Comparison of ENCODE assay signal across 15 mouse cellular contexts in genomic region chr14:30551981-30552380, GRCm38 (mm10). TPM values are rescaled to one million over a fixed set of nuclear protein-coding genes. Genes with fewer than 3 reads are reported as not detected.
DNase-seq lines count a peak whose midpoint lies in the region; ATAC-seq and TF ChIP-seq lines count a peak whose summit lies in the region.
"Had no signal": no experiment of that assay in that cellular context is flagged by ENCODE, and none has a peak within 500 bp of the region (broad histone marks: within the 10 kb centered on the region; RNA-seq: fewer than 3 reads in every experiment).

No protein-coding gene starts in this region.

- no peak overlapping the region for H3ac ChIP-seq in myocyte (ENCODE audit: control insufficient read depth, insufficient read length)

- H3K9ac ChIP-seq in heart, embryonic 16.5 days (ENCODE audit: low read length), result no peak overlapping the region
- no peak overlapping the region for H3K9ac ChIP-seq in midbrain, embryonic 14.5 days (replicated peaks; ENCODE audit: low read length)
- H3K9ac ChIP-seq in midbrain, postnatal 0 days (replicated peaks; ENCODE audit: low read length, poor library complexity, severe bottlenecking), result no peak overlapping the region
- H3K9ac ChIP-seq in liver, embryonic 12.5 days, result no peak overlapping the region
- H3K9ac ChIP-seq: heart, embryonic 12.5 days; midbrain, embryonic 15.5 days had no signal

- no peak for ATAC-seq in heart, embryonic 16.5 days (replicated peaks; ENCODE audit: extremely low read depth, insufficient read depth, low FRiP score)
- no peak for ATAC-seq in midbrain, embryonic 14.5 days (ENCODE audit: low FRiP score, low TSS enrichment)
- no peak for ATAC-seq in midbrain, postnatal 0 days (ENCODE audit: low FRiP score)
- no peak for ATAC-seq in liver, embryonic 12.5 days
- ATAC-seq: CD4-positive, CD25-positive, alpha-beta regulatory T cell, adult 4 months; midbrain, embryonic 15.5 days had no signal

- H3K79me2 ChIP-seq in myocyte (ENCODE audit: control insufficient read depth, insufficient read depth), result peaks cover 78% of the 10 kb centered on the region

- H3K4me3 ChIP-seq in heart, embryonic 16.5 days (ENCODE audit: low read length), result no peak overlapping the region
- H3K4me3 ChIP-seq in midbrain, embryonic 14.5 days (replicated peaks; ENCODE audit: low read depth, low read length), result no peak overlapping the region
- H3K4me3 ChIP-seq in midbrain, postnatal 0 days (ENCODE audit: low read depth, low read length), result no peak overlapping the region
- 0 out of 2 replicates have a peak overlapping the region, but pooled peaks have one; percentile 80 for H3K4me3 ChIP-seq in liver, embryonic 12.5 days
- H3K4me3 ChIP-seq in myocyte, result no peak overlapping the region
- no peak overlapping the region for H3K4me3 ChIP-seq in limb, embryonic 10.5 days

- peaks cover 12% of the 10 kb centered on the region; the same call in 1 of the 2 replicates for H3K36me3 ChIP-seq in heart, embryonic 16.5 days (ENCODE audit: control insufficient read depth, insufficient read depth)
- H3K36me3 ChIP-seq in midbrain, embryonic 14.5 days (ENCODE audit: control insufficient read depth, insufficient read depth, low read length), result 0 out of 2 replicates have a peak, but pooled peaks cover 5% of the 10 kb centered on the region
- H3K36me3 ChIP-seq in midbrain, postnatal 0 days (ENCODE audit: insufficient read depth, low read length), result no peaks in the 10 kb centered on the region
- peaks cover 61% of the 10 kb centered on the region for H3K36me3 ChIP-seq in liver, embryonic 12.5 days
- no peaks in the 10 kb centered on the region for H3K36me3 ChIP-seq in myocyte (ENCODE audit: control insufficient read depth, insufficient read depth)
- H3K36me3 ChIP-seq in limb, embryonic 10.5 days, result peaks cover 53% of the 10 kb centered on the region
- H3K36me3 ChIP-seq: midbrain, embryonic 15.5 days had no signal

- 97% methylated on average over 2 of the region's 2 CpGs for WGBS in heart, embryonic 16.5 days
- 89% methylated on average over 2 of the region's 2 CpGs for WGBS in midbrain, embryonic 14.5 days
- WGBS in midbrain, postnatal 0 days, result 100% methylated on average over 2 of the region's 2 CpGs
- WGBS in liver, embryonic 12.5 days (ENCODE audit: insufficient replicate concordance), result 85% methylated on average over 2 of the region's 2 CpGs
- WGBS in limb, embryonic 10.5 days, result 93% methylated on average over 2 of the region's 2 CpGs

- TF ChIP-seq POLR2A in myocyte (IDR thresholded peaks at IDR 0.05; ENCODE audit: insufficient read length, low read depth), result no peak

- no peak for DNase-seq in heart, postnatal 10 days
- DNase-seq in midbrain, embryonic 14.5 days, result no peak
- no peak for DNase-seq in midbrain, postnatal 0 days (ENCODE audit: low spot score)
- no peak for DNase-seq in limb, embryonic 10.5 days (ENCODE audit: low spot score)
- DNase-seq: adrenal gland, postnatal 14 days; cerebellum, adult 2 months; layer of hippocampus, postnatal 36 days; thymus, postnatal 25 days had no signal

- no peak for TF ChIP-seq CTCF in midbrain, postnatal 0 days (IDR thresholded peaks at IDR 0.05)

- H3K27ac ChIP-seq in heart, embryonic 16.5 days (ENCODE audit: low read length), result no peak overlapping the region
- no peak overlapping the region for H3K27ac ChIP-seq in midbrain, embryonic 14.5 days (replicated peaks; ENCODE audit: low read depth, low read length)
- no peak overlapping the region for H3K27ac ChIP-seq in midbrain, postnatal 0 days (ENCODE audit: low read depth, low read length)
- H3K27ac ChIP-seq in liver, embryonic 12.5 days, result no peak overlapping the region; the same call in 1 of the 2 replicates
- no peak overlapping the region for H3K27ac ChIP-seq in limb, embryonic 10.5 days
- H3K27ac ChIP-seq: embryonic facial prominence, embryonic 13.5 days; midbrain, embryonic 15.5 days had no signal

- H3K27me3 ChIP-seq in heart, embryonic 16.5 days (ENCODE audit: control insufficient read depth, insufficient read depth, low read length), result no peaks in the 10 kb centered on the region
- no peaks in the 10 kb centered on the region for H3K27me3 ChIP-seq in midbrain, embryonic 14.5 days (ENCODE audit: control insufficient read depth, insufficient read depth, low read length)
- H3K27me3 ChIP-seq in midbrain, postnatal 0 days (ENCODE audit: insufficient read depth, low read length), result no peaks in the 10 kb centered on the region
- H3K27me3 ChIP-seq in liver, embryonic 12.5 days (replicated peaks), result no peaks in the 10 kb centered on the region
- H3K27me3 ChIP-seq in myocyte (ENCODE audit: control insufficient read depth, insufficient read depth, insufficient read length), result no peaks in the 10 kb centered on the region
- H3K27me3 ChIP-seq in limb, embryonic 10.5 days (ENCODE audit: low read depth, poor library complexity, severe bottlenecking), result no peaks in the 10 kb centered on the region
- H3K27me3 ChIP-seq: embryonic facial prominence, embryonic 13.5 days; heart, embryonic 12.5 days; midbrain, embryonic 15.5 days had no signal

- intact Hi-C loops in heart, postnatal 10 days (cut with DNase I), result no loop called here

- H3K4me2 ChIP-seq in heart, embryonic 16.5 days (ENCODE audit: low read depth, low read length), result peak overlapping the region; percentile 90
- H3K4me2 ChIP-seq in midbrain, embryonic 14.5 days (ENCODE audit: low read length), result peak overlapping the region; percentile 90
- no peak overlapping the region for H3K4me2 ChIP-seq in midbrain, postnatal 0 days (ENCODE audit: low read depth, low read length, poor library complexity, severe bottlenecking)
- peak overlapping the region; percentile 88 for H3K4me2 ChIP-seq in liver, embryonic 12.5 days
- peak overlapping the region; percentile 64 for H3K4me2 ChIP-seq in myocyte (ENCODE audit: low read depth)

- no peaks in the 10 kb centered on the region for H3K9me3 ChIP-seq in heart, embryonic 16.5 days (replicated peaks; ENCODE audit: control insufficient read depth, low read length)
- H3K9me3 ChIP-seq in midbrain, embryonic 14.5 days (ENCODE audit: control insufficient read depth, low read length), result no peaks in the 10 kb centered on the region
- H3K9me3 ChIP-seq in midbrain, postnatal 0 days (ENCODE audit: low read length), result no peaks in the 10 kb centered on the region
- H3K9me3 ChIP-seq in liver, embryonic 12.5 days (replicated peaks), result no peaks in the 10 kb centered on the region
- no peaks in the 10 kb centered on the region for H3K9me3 ChIP-seq in limb, embryonic 10.5 days (replicated peaks)
- H3K9me3 ChIP-seq: embryonic facial prominence, embryonic 13.5 days; heart, embryonic 12.5 days; midbrain, embryonic 15.5 days had no signal

- H3K4me1 ChIP-seq in heart, embryonic 16.5 days (ENCODE audit: control insufficient read depth, insufficient read depth, low read length), result peaks cover 31% of the 10 kb centered on the region
- H3K4me1 ChIP-seq in midbrain, embryonic 14.5 days (ENCODE audit: control insufficient read depth, insufficient read depth, low read length), result peaks cover 31% of the 10 kb centered on the region
- H3K4me1 ChIP-seq in midbrain, postnatal 0 days (ENCODE audit: insufficient read depth, low read length), result peaks cover 30% of the 10 kb centered on the region
- H3K4me1 ChIP-seq in liver, embryonic 12.5 days, result peaks cover 73% of the 10 kb centered on the region
- peaks cover 36% of the 10 kb centered on the region for H3K4me1 ChIP-seq in limb, embryonic 10.5 days

TF ChIP-seq in myocyte, 11 proteins besides CTCF, POLR2A, EP300 and RAD21:
- TF ChIP-seq TCF3 (IDR thresholded peaks at IDR 0.05; ENCODE audit: insufficient read length, low read depth), result no peak
- no peak for TF ChIP-seq REST (IDR thresholded peaks at IDR 0.05; ENCODE audit: insufficient read depth, insufficient read length)
- TF ChIP-seq TCF12 (IDR thresholded peaks at IDR 0.05; ENCODE audit: insufficient read depth, poor library complexity, severe bottlenecking), result no peak
- TF ChIP-seq USF1 (IDR thresholded peaks at IDR 0.05; ENCODE audit: low read depth), result no peak
- no peak for TF ChIP-seq MYOG (IDR thresholded peaks at IDR 0.05; ENCODE audit: control insufficient read depth in 1 of 3, insufficient read depth in 1 of 3, insufficient read length in 2 of 3, low read depth in 2 of 3)
- TF ChIP-seq SRF (IDR thresholded peaks at IDR 0.05; ENCODE audit: control insufficient read depth, insufficient read length, low read depth), result no peak
- no peak for TF ChIP-seq POLR2AphosphoS2 (IDR thresholded peaks at IDR 0.05; ENCODE audit: insufficient read length, low read depth)
- TF ChIP-seq MYOD1 (IDR thresholded peaks at IDR 0.05; ENCODE audit: control insufficient read depth in 1 of 3, insufficient read length in 2 of 3, low read depth in 2 of 3), result no peak
- TF ChIP-seq MAX (IDR thresholded peaks at IDR 0.05; ENCODE audit: low read depth), result no peak
- no peak for TF ChIP-seq E2F4 (IDR thresholded peaks at IDR 0.05; ENCODE audit: insufficient read depth)
- TF ChIP-seq CEBPB (IDR thresholded peaks at IDR 0.05; ENCODE audit: insufficient read depth, poor library complexity, severe bottlenecking), result no peak

RNA-seq across cellular contexts. Expression of gene Tkt, which starts 3.8 kb away (rescaled TPM):
- polyA plus RNA-seq in heart, embryonic 16.5 days (2015; fragmentation: Nextera tagmentation; extraction: Ambion mirVana), result 93.9 and 96.3 TPM in 2 replicates
- 100 to 1,000 TPM in 1 of 2 experiments, 10 to 100 TPM in 1; 64.1 to 105 TPM for total RNA-seq in heart, postnatal 10 days (2021)
- polyA plus RNA-seq in midbrain, embryonic 14.5 days (2014; fragmentation: Nextera tagmentation; extraction: Ambion mirVana), result 94.2 and 166 TPM in 2 replicates
- total RNA-seq in midbrain, postnatal 0 days (2014; rRNA removed), result 364 and 388 TPM in 2 replicates
- polyA plus RNA-seq in midbrain, postnatal 0 days (2015; fragmentation: Nextera tagmentation; extraction: Ambion mirVana), result 241 and 251 TPM in 2 replicates
- 267 and 280 TPM in 2 replicates for polyA plus RNA-seq in liver, embryonic 12.5 days (2016; fragmentation: Nextera tagmentation; extraction: Ambion mirVana)
- 53.0 TPM for polyA plus RNA-seq in myocyte (2012; fragmentation: generic; extraction: Trizol)
- 312 and 340 TPM in 2 replicates for polyA plus RNA-seq in limb, embryonic 10.5 days (2016; fragmentation: Nextera tagmentation; extraction: Ambion mirVana)
